Mouse (Mus musculus) lung, postnatal 36 days (tissue): ENCODE data around the gene Olfr96.
"Not testable (repeated sequence)": the region's sequence is repeated elsewhere in the genome, so short reads cannot be mapped to it uniquely, and the experiment has no call there.

ENCODE experiments used
- DNase-seq: peaks from one replicate; pipeline ENCODE4 v3.0.0; 2022; ENCODE audit warnings: mixed read lengths

The Olfr96 gene

GRCm38 (mm10) chr17:37219846-37220245, at the start of gene Olfr96:
TSS of gene Olfr96 (plus strand) at chr17:37220146.
- no peak for DNase-seq

- DNase-seq = no peak
Measured at GRCm38 (mm10) chr17:37185474-37185873, 34.5 kb upstream of the Olfr96 start.

- DNase-seq = peak; percentile 80
Measured at GRCm38 (mm10) chr17:37190711-37191110, 29.2 kb upstream of the Olfr96 start.

GRCm38 (mm10) chr17:37193032-37193431, 26.9 kb upstream of the Olfr96 start:
- DNase-seq = no peak

GRCm38 (mm10) chr17:37193656-37194055, 26.3 kb upstream of the Olfr96 start, which contains the start of gene Ubd:
TSS of gene Ubd (plus strand) at chr17:37193892.
- DNase-seq = no peak

- no peak for DNase-seq
Measured at GRCm38 (mm10) chr17:37194782-37195181, 25.2 kb upstream of the Olfr96 start.

GRCm38 (mm10) chr17:37196845-37197724, 22.9 kb upstream of the Olfr96 start:
- no peak for DNase-seq

GRCm38 (mm10) chr17:37200894-37201293, 19.1 kb upstream of the Olfr96 start, which contains the start of gene Olfr94:
TSS of gene Olfr94 (minus strand) at chr17:37200994.
- DNase-seq = no peak

- DNase-seq = peak; percentile 89
Measured at GRCm38 (mm10) chr17:37203206-37203916, 16.6 kb upstream of the Olfr96 start.

GRCm38 (mm10) chr17:37203917-37204236, 16.1 kb upstream of the Olfr96 start:
- DNase-seq = no peak

GRCm38 (mm10) chr17:37210884-37211768, 8.8 kb upstream of the Olfr96 start:
- DNase-seq = no peak

GRCm38 (mm10) chr17:37213018-37213417, 6.9 kb upstream of the Olfr96 start, which contains the start of gene Olfr95:
TSS of gene Olfr95 (minus strand) at chr17:37213118.
- no peak for DNase-seq

GRCm38 (mm10) chr17:37218486-37218885, 1.5 kb upstream of the Olfr96 start:
- DNase-seq = peak; percentile 14

- no peak for DNase-seq
Measured at GRCm38 (mm10) chr17:37221879-37222278, 1.9 kb downstream of the Olfr96 start.

GRCm38 (mm10) chr17:37237230-37237629, 17.3 kb downstream of the Olfr96 start, which contains the start of gene Olfr97:
TSS of gene Olfr97 (minus strand) at chr17:37237330.
- DNase-seq = not testable (repeated sequence)

- no peak for DNase-seq
Measured at GRCm38 (mm10) chr17:37242198-37242597, 22.3 kb downstream of the Olfr96 start.

GRCm38 (mm10) chr17:37246715-37247114, 26.8 kb downstream of the Olfr96 start:
- DNase-seq = peak; percentile 74

GRCm38 (mm10) chr17:37249460-37249859, 29.5 kb downstream of the Olfr96 start:
- no peak for DNase-seq

- peak; percentile 47 for DNase-seq
Measured at GRCm38 (mm10) chr17:37250544-37250943, 30.6 kb downstream of the Olfr96 start.

GRCm38 (mm10) chr17:37263626-37264025, 43.7 kb downstream of the Olfr96 start, which contains the start of gene Olfr98:
TSS of gene Olfr98 (minus strand) at chr17:37263749.
- DNase-seq = no peak

- peak; percentile 98 for DNase-seq
Measured at GRCm38 (mm10) chr17:37270058-37270701, 50.2 kb downstream of the Olfr96 start, which contains the start of gene H2-M3. TSS of gene H2-M3 (plus strand) at chr17:37270220.

- peak; percentile 81 for DNase-seq
Measured at GRCm38 (mm10) chr17:37270702-37271092, 50.8 kb downstream of the Olfr96 start.
